Mouse (Mus musculus) embryonic facial prominence, embryonic 13.5 days (tissue): ENCODE measurements around the gene Ypel2. TPM values are rescaled to one million over a fixed set of nuclear protein-coding genes. Genes with fewer than 3 reads are reported as not detected.

ENCODE experiments used
- ATAC-seq: fragments of 200-750 bp; cut with Nextera tagmentation; 2 replicates; pipeline ENCODE4 v1.8.0; 2017; ENCODE audit warnings: low read depth; ENCODE audit not compliant: insufficient number of reproducible peaks, insufficient read depth, low FRiP score, low TSS enrichment
- H3K27ac ChIP-seq: fragments of 300-500 bp; sonication (generic); 2 replicates; pipeline ENCODE4 v1.5.1; 2015; ENCODE audit warnings: moderate library complexity, mild to moderate bottlenecking, inconsistent platforms
- H3K27me3 ChIP-seq: fragments of 300-500 bp; sonication (generic); 2 replicates; pipeline ENCODE4 v1.6.1; 2015; ENCODE audit warnings: mild to moderate bottlenecking, inconsistent platforms
- H3K36me3 ChIP-seq: fragments of 300-500 bp; sonication (generic); 2 replicates; pipeline ENCODE4 v1.6.1; 2015; ENCODE audit warnings: mild to moderate bottlenecking, inconsistent platforms
- H3K4me1 ChIP-seq: fragments of 300-500 bp; sonication (generic); 2 replicates; pipeline ENCODE4 v1.6.1; 2015; ENCODE audit warnings: inconsistent platforms
- H3K4me2 ChIP-seq: fragments of 300-500 bp; sonication (generic); 2 replicates; pipeline ENCODE4 v1.6.1; 2015; ENCODE audit warnings: moderate library complexity, mild to moderate bottlenecking, inconsistent platforms
- H3K4me3 ChIP-seq: fragments of 300-500 bp; sonication (generic); 2 replicates; pipeline ENCODE4 v1.5.1; 2015; ENCODE audit warnings: mild to moderate bottlenecking, inconsistent platforms
- H3K9ac ChIP-seq: fragments of 300-500 bp; sonication (generic); 2 replicates; pipeline ENCODE4 v1.6.1; 2015; ENCODE audit warnings: mild to moderate bottlenecking, inconsistent platforms
- H3K9me3 ChIP-seq: fragments of 300-500 bp; sonication (generic); 2 replicates; pipeline ENCODE4 v1.6.1; 2016; ENCODE audit warnings: inconsistent platforms
- WGBS: fragments of 180-500 bp; shearing (Covaris S2); methylation state at CpG from one replicate; pipeline ENCODE4 v1.1.7; 2015; ENCODE audit warnings: mixed read lengths; 5-methylcytosine and 5-hydroxymethylcytosine counted together
- polyA plus RNA-seq: library from polyadenylated mRNA; unstranded; fragments of >200 nt; fragmentation: Nextera tagmentation; extraction: Ambion mirVana; gene quantifications from 2 replicates; pipeline ENCODE4 v1.2.1, GENCODE M21; 2015

Gene Ypel2
- polyA plus RNA-seq, 1 experiment from 2014 or later, result 12.2 TPM

- Histone ChIP-seq H3K4me1 (peaks cover 83% of the 10 kb centered on the region), H3K4me3 (no peak overlapping the region), H3K9me3 (no peaks in the 10 kb centered on the region), H3K36me3 (peaks cover 9% of the 10 kb centered on the region; the same call in 1 of the 2 replicates), H3K27ac (peak overlapping the region; percentile 76), H3K9ac (0 out of 2 replicates have a peak overlapping the region, but pooled peaks have one; percentile 1), H3K4me2 (no peak overlapping the region), H3K27me3 (no peaks in the 10 kb centered on the region)
- 0 out of 2 replicates have a peak, but pooled peaks have one; percentile 63 for ATAC-seq
- 34% methylated on average over 12 of the region's 12 CpGs for WGBS
These were observed 34.5 kb downstream of the Ypel2 start for GRCm38 (mm10) chr11:86958721-86959675.

GRCm38 (mm10) chr11:86958182-86958581, 35.3 kb downstream of the Ypel2 start:
- H3K4me2 ChIP-seq, result no peak overlapping the region
- H3K36me3 ChIP-seq, result peaks cover 9% of the 10 kb centered on the region; the same call in 1 of the 2 replicates
- no peaks in the 10 kb centered on the region for H3K27me3 ChIP-seq
- H3K9ac ChIP-seq, result 0 out of 2 replicates have a peak overlapping the region, but pooled peaks have one; percentile 7
- H3K27ac ChIP-seq, result peak overlapping the region; percentile 76
- H3K4me1 ChIP-seq, result peaks cover 83% of the 10 kb centered on the region
- ATAC-seq, result no peak
- WGBS, result 29% methylated on average over 6 of the region's 6 CpGs
- no peak overlapping the region for H3K4me3 ChIP-seq
- H3K9me3 ChIP-seq, result no peaks in the 10 kb centered on the region

- Histone ChIP-seq H3K36me3 (peaks cover 15% of the 10 kb centered on the region; the same call in 1 of the 2 replicates), H3K9me3 (no peaks in the 10 kb centered on the region), H3K27ac (no peak overlapping the region), H3K9ac (no peak overlapping the region), H3K4me3 (no peak overlapping the region), H3K4me2 (no peak overlapping the region), H3K4me1 (peaks cover 76% of the 10 kb centered on the region), H3K27me3 (no peaks in the 10 kb centered on the region)
- WGBS, result 62% methylated on average over 2 of the region's 2 CpGs
- ATAC-seq, result no peak
These were observed 37.1 kb downstream of the Ypel2 start for GRCm38 (mm10) chr11:86956363-86956762.

- H3K9me3 ChIP-seq, result no peaks in the 10 kb centered on the region
- H3K4me1 ChIP-seq, result peaks cover 60% of the 10 kb centered on the region
- ATAC-seq, result no peak
- peak overlapping the region; percentile 48; the same call in 1 of the 2 replicates for H3K27ac ChIP-seq
- H3K36me3 ChIP-seq, result peaks cover 18% of the 10 kb centered on the region; the same call in 1 of the 2 replicates
- H3K27me3 ChIP-seq, result no peaks in the 10 kb centered on the region
- no peak overlapping the region for H3K4me3 ChIP-seq
- H3K4me2 ChIP-seq, result no peak overlapping the region
- 81% methylated on average over 15 of the region's 15 CpGs for WGBS
- H3K9ac ChIP-seq, result no peak overlapping the region
These were observed 38.8 kb downstream of the Ypel2 start for GRCm38 (mm10) chr11:86954616-86955270.

GRCm38 (mm10) chr11:86953096-86953495, 40.4 kb downstream of the Ypel2 start:
- H3K9me3 ChIP-seq, result no peaks in the 10 kb centered on the region
- WGBS, result 83% methylated on average over 8 of the region's 8 CpGs
- H3K27ac ChIP-seq, result no peak overlapping the region
- no peak overlapping the region for H3K4me2 ChIP-seq
- peaks cover 46% of the 10 kb centered on the region for H3K4me1 ChIP-seq
- H3K4me3 ChIP-seq, result no peak overlapping the region
- H3K36me3 ChIP-seq, result peaks cover 24% of the 10 kb centered on the region; the same call in 1 of the 2 replicates
- no peak overlapping the region for H3K9ac ChIP-seq
- no peaks in the 10 kb centered on the region for H3K27me3 ChIP-seq
- no peak for ATAC-seq

DNA sequence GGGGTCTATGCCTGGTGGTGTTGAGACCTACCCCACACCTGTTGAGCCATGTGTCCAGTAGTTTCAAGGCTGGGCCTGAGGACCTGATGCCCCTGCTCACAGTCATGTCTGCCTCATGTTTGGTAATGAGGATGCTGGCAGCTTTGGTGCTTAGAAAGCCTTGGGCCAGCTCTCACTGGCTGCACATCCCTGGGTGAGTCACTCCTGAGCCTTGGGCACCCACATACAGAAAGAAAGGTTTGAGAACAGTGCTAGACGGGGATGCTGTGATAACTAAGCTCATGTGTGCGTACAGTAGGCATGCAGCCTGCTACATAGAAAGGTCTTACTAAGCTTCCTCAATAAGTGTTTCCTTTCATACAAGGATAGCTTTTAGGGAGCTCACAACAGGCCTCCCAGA, 40.8 kb downstream of the Ypel2 start:
- Histone ChIP-seq H3K27me3 (no peaks in the 10 kb centered on the region), H3K4me2 (no peak overlapping the region), H3K9me3 (no peaks in the 10 kb centered on the region), H3K4me3 (no peak overlapping the region), H3K4me1 (peaks cover 41% of the 10 kb centered on the region), H3K9ac (no peak overlapping the region), H3K36me3 (peaks cover 20% of the 10 kb centered on the region; the same call in 1 of the 2 replicates), H3K27ac (0 out of 2 replicates have a peak overlapping the region, but pooled peaks have one; percentile 2)
- no peak for ATAC-seq
- WGBS, result 92% methylated on average over 2 of the region's 2 CpGs

DNA sequence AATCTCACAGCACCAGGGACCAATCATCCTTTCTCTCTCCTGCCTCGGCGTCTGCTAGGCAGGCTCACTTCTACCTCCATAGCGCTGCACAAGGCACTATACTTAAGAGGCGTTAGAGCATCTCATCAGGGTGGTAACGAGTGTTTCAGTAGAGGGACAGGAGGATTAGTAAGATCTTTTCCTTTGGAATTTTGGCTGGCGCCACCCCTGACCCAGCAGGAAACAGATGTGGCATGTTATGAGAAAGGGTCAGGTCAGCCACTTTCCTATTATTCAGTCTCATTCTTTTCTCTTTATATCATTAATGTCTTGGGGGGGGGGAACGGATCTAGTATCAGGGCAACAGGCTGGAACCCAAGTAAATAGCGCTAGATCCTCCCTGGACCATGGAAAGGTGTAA, 41.8 kb downstream of the Ypel2 start:
- H3K4me3 ChIP-seq, result no peak overlapping the region
- H3K4me2 ChIP-seq, result no peak overlapping the region
- no peak overlapping the region for H3K27ac ChIP-seq
- WGBS, result 67% methylated on average over 8 of the region's 8 CpGs
- no peaks in the 10 kb centered on the region for H3K27me3 ChIP-seq
- peaks cover 20% of the 10 kb centered on the region; the same call in 1 of the 2 replicates for H3K36me3 ChIP-seq
- peaks cover 40% of the 10 kb centered on the region for H3K4me1 ChIP-seq
- ATAC-seq, result no peak
- no peak overlapping the region for H3K9ac ChIP-seq
- H3K9me3 ChIP-seq, result no peaks in the 10 kb centered on the region

GRCm38 (mm10) chr11:86950491-86950890, 43.0 kb downstream of the Ypel2 start:
- Histone ChIP-seq H3K9ac (no peak overlapping the region), H3K27me3 (no peaks in the 10 kb centered on the region), H3K36me3 (peaks cover 20% of the 10 kb centered on the region; the same call in 1 of the 2 replicates), H3K27ac (peak overlapping the region; percentile 81), H3K9me3 (no peaks in the 10 kb centered on the region), H3K4me1 (peaks cover 40% of the 10 kb centered on the region), H3K4me2 (no peak overlapping the region), H3K4me3 (no peak overlapping the region)
- no peak for ATAC-seq
- 61% methylated on average over 3 of the region's 3 CpGs for WGBS

DNA sequence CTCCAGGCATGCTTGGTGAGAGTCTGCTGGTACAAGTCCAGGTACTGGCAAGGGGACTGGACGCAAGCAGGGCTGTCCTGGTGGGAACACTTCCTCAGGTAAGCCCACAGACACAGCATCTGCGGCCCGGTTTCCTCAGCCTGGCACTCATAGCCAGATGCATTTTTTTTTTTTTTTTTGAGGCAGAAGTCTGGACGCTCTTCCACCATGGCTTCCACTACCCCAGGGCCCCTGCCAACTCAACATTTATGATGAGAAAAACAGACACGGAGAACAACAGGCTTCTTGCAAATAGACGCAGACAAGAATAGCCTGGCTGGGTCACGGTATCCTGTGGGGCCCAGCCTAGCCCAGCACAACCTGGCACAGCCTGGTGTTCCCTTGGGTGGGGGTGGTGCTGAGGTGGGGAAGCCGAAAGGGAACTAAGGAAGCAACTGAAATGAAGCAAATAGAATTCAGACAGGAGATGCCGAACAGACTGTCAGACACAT, 43.5 kb downstream of the Ypel2 start:
- H3K27me3 ChIP-seq, result no peaks in the 10 kb centered on the region
- WGBS, result 73% methylated on average over 9 of the region's 9 CpGs
- no peak for ATAC-seq
- peaks cover 23% of the 10 kb centered on the region for H3K36me3 ChIP-seq
- H3K27ac ChIP-seq, result peak overlapping the region; percentile 81
- H3K4me3 ChIP-seq, result no peak overlapping the region
- H3K9ac ChIP-seq, result no peak overlapping the region
- H3K4me1 ChIP-seq, result peaks cover 39% of the 10 kb centered on the region
- no peaks in the 10 kb centered on the region for H3K9me3 ChIP-seq
- H3K4me2 ChIP-seq, result no peak overlapping the region

- no peaks in the 10 kb centered on the region for H3K9me3 ChIP-seq
- ATAC-seq, result no peak
- H3K9ac ChIP-seq, result 0 out of 2 replicates have a peak overlapping the region, but pooled peaks have one; percentile 11
- no peak overlapping the region for H3K4me3 ChIP-seq
- no peaks in the 10 kb centered on the region for H3K27me3 ChIP-seq
- no peak overlapping the region for H3K4me2 ChIP-seq
- 49% methylated on average over 6 of the region's 6 CpGs for WGBS
- H3K27ac ChIP-seq, result no peak overlapping the region
- peaks cover 43% of the 10 kb centered on the region for H3K36me3 ChIP-seq
- H3K4me1 ChIP-seq, result peaks cover 27% of the 10 kb centered on the region
These were observed 46.8 kb downstream of the Ypel2 start for GRCm38 (mm10) chr11:86946644-86947195.

- 80% methylated on average over 6 of the region's 6 CpGs for WGBS
- H3K4me2 ChIP-seq, result no peak overlapping the region
- no peak overlapping the region for H3K9ac ChIP-seq
These were observed 47.6 kb downstream of the Ypel2 start for GRCm38 (mm10) chr11:86945933-86946332.

More at GRCm38 (mm10) chr11:86945933-86946332, 47.6 kb downstream of the Ypel2 start:
- Histone ChIP-seq H3K9me3 (no peaks in the 10 kb centered on the region), H3K4me3 (no peak overlapping the region), H3K27ac (no peak overlapping the region), H3K36me3 (peaks cover 42% of the 10 kb centered on the region), H3K4me1 (peaks cover 27% of the 10 kb centered on the region), H3K27me3 (no peaks in the 10 kb centered on the region)
- ATAC-seq, result no peak
